ENCODE assay signal across 10 mouse cellular contexts in genomic region chr10:18107471-18107870, GRCm38 (mm10). TPM values are rescaled to one million over a fixed set of nuclear protein-coding genes. Genes with fewer than 3 reads are reported as not detected.
DNase-seq lines count a peak whose midpoint lies in the region; ATAC-seq and TF ChIP-seq lines count a peak whose summit lies in the region.
"Had no signal": no experiment of that assay in that cellular context is flagged by ENCODE, and none has a peak within 500 bp of the region (broad histone marks: within the 10 kb centered on the region; RNA-seq: fewer than 3 reads in every experiment).

No protein-coding gene starts in this region.

- H3K9me3 ChIP-seq in hindbrain, postnatal 0 days (ENCODE audit: low read length): no peaks in the 10 kb centered on the region
- H3K9me3 ChIP-seq in hindbrain, embryonic 16.5 days (ENCODE audit: control insufficient read depth, low read length): no peaks in the 10 kb centered on the region
- no peaks in the 10 kb centered on the region for H3K9me3 ChIP-seq in stomach, postnatal 0 days (ENCODE audit: control insufficient read depth, low read length)
- H3K9me3 ChIP-seq: embryonic facial prominence, embryonic 13.5 days; limb, embryonic 13.5 days had no signal

- TF ChIP-seq CTCF in hindbrain, postnatal 0 days (IDR thresholded peaks at IDR 0.05; ENCODE audit: low read depth): peak; percentile 56
- TF ChIP-seq CTCF in stomach, postnatal 0 days (IDR thresholded peaks at IDR 0.05; ENCODE audit: low read depth): peak; percentile 70

- TF ChIP-seq EP300 in stomach, postnatal 0 days (optimal IDR thresholded peaks at IDR 0.05): no peak

- DNase-seq in hindbrain, postnatal 0 days (ENCODE audit: low spot score): peak; percentile 32
- peak; percentile 15 for DNase-seq in thymus, postnatal 0 days (ENCODE audit: low spot score)
- DNase-seq in thymus, postnatal 10 days (ENCODE audit: low spot score in 2 of 2): no peak
- DNase-seq in R1 (ENCODE audit: low read depth, low spot score): peak; percentile 45
- no peak for DNase-seq in stomach, postnatal 0 days (ENCODE audit: low spot score)
- no peak for DNase-seq in urinary bladder, postnatal 25 days (ENCODE audit: low spot score)
- DNase-seq: thymus, adult 2 months had no signal

- no peak overlapping the region for H3K4me3 ChIP-seq in hindbrain, postnatal 0 days (ENCODE audit: low read length)
- H3K4me3 ChIP-seq in hindbrain, embryonic 16.5 days (ENCODE audit: low read length): no peak overlapping the region
- no peak overlapping the region for H3K4me3 ChIP-seq in stomach, postnatal 0 days (ENCODE audit: low read depth, low read length)
- H3K4me3 ChIP-seq: embryonic facial prominence, embryonic 13.5 days; limb, embryonic 13.5 days had no signal

- 77% methylated on average over 5 of the region's 5 CpGs for WGBS in hindbrain, postnatal 0 days
- WGBS in hindbrain, embryonic 16.5 days: 77% methylated on average over 5 of the region's 5 CpGs
- 72% methylated on average over 5 of the region's 5 CpGs for WGBS in stomach, postnatal 0 days

- no peaks in the 10 kb centered on the region for H3K27me3 ChIP-seq in hindbrain, postnatal 0 days (ENCODE audit: insufficient read depth, low read length)
- H3K27me3 ChIP-seq in hindbrain, embryonic 16.5 days (replicated peaks; ENCODE audit: control insufficient read depth, insufficient read depth, low read length): no peaks in the 10 kb centered on the region
- H3K27me3 ChIP-seq in stomach, postnatal 0 days (ENCODE audit: control insufficient read depth, insufficient read depth, low read length): no peaks in the 10 kb centered on the region
- H3K27me3 ChIP-seq: embryonic facial prominence, embryonic 13.5 days; limb, embryonic 13.5 days had no signal

- peaks cover 10% of the 10 kb centered on the region for H3K36me3 ChIP-seq in hindbrain, postnatal 0 days (ENCODE audit: insufficient read depth, low read length)
- H3K36me3 ChIP-seq in hindbrain, embryonic 16.5 days (ENCODE audit: control insufficient read depth, insufficient read depth, low read length): peaks cover 15% of the 10 kb centered on the region; the same call in 1 of the 2 replicates
- H3K36me3 ChIP-seq in stomach, postnatal 0 days (ENCODE audit: control insufficient read depth, insufficient read depth, low read length): no peaks in the 10 kb centered on the region

- no peak overlapping the region for H3K27ac ChIP-seq in hindbrain, postnatal 0 days
- no peak overlapping the region for H3K27ac ChIP-seq in hindbrain, embryonic 16.5 days (ENCODE audit: low read depth, low read length)
- no peak overlapping the region for H3K27ac ChIP-seq in stomach, postnatal 0 days (replicated peaks)
- H3K27ac ChIP-seq: embryonic facial prominence, embryonic 13.5 days; limb, embryonic 13.5 days had no signal

- 0 out of 2 replicates have a peak, but pooled peaks have one; percentile 53 for ATAC-seq in hindbrain, postnatal 0 days
- no peak for ATAC-seq in hindbrain, embryonic 16.5 days
- no peak for ATAC-seq in stomach, postnatal 0 days (ENCODE audit: low FRiP score, low TSS enrichment)

- H3K9ac ChIP-seq in hindbrain, postnatal 0 days (replicated peaks; ENCODE audit: low read length): no peak overlapping the region
- H3K9ac ChIP-seq in hindbrain, embryonic 16.5 days (ENCODE audit: low read depth, low read length): no peak overlapping the region
- no peak overlapping the region for H3K9ac ChIP-seq in stomach, postnatal 0 days (ENCODE audit: low read length)
- H3K9ac ChIP-seq: embryonic facial prominence, embryonic 13.5 days; limb, embryonic 13.5 days had no signal

- no peaks in the 10 kb centered on the region for H3K4me1 ChIP-seq in hindbrain, postnatal 0 days (ENCODE audit: insufficient read depth, low read length)
- no peaks in the 10 kb centered on the region for H3K4me1 ChIP-seq in hindbrain, embryonic 16.5 days (ENCODE audit: control insufficient read depth, insufficient read depth, low read depth, low read length)
- no peaks in the 10 kb centered on the region for H3K4me1 ChIP-seq in stomach, postnatal 0 days (replicated peaks; ENCODE audit: control insufficient read depth, insufficient read depth)
- H3K4me1 ChIP-seq: embryonic facial prominence, embryonic 13.5 days had no signal

- no peak overlapping the region for H3K4me2 ChIP-seq in hindbrain, postnatal 0 days (ENCODE audit: low read depth, low read length)
- H3K4me2 ChIP-seq in hindbrain, embryonic 16.5 days (ENCODE audit: low read length): no peak overlapping the region
- no peak overlapping the region for H3K4me2 ChIP-seq in stomach, postnatal 0 days (replicated peaks; ENCODE audit: low read depth)
- H3K4me2 ChIP-seq: embryonic facial prominence, embryonic 13.5 days; limb, embryonic 13.5 days had no signal

RNA-seq across cellular contexts. Expression of gene Reps1, which starts 51.8 kb away (rescaled TPM):
- 64.9 and 69.5 TPM in 2 replicates for total RNA-seq in hindbrain, postnatal 0 days (2014; rRNA removed)
- polyA plus RNA-seq in hindbrain, postnatal 0 days (2015; fragmentation: Nextera tagmentation; extraction: Ambion mirVana): 20.6 and 21.1 TPM in 2 replicates
- polyA plus RNA-seq in hindbrain, embryonic 16.5 days (2015; fragmentation: Nextera tagmentation; extraction: Ambion mirVana): 11.7 and 15.2 TPM in 2 replicates
- 20.2 and 24.0 TPM in 2 replicates for polyA plus RNA-seq in thymus, postnatal 0 days (2015; fragmentation: Nextera tagmentation; extraction: Ambion mirVana)
- 10.6 and 12.9 TPM in 2 replicates for polyA plus RNA-seq in stomach, postnatal 0 days (2015; fragmentation: Nextera tagmentation; extraction: Ambion mirVana)

Comparison
In these comparisons a context has a peak if more than half of its experiments do, and no peak if none do; other contexts are left out.
1. DNase-seq: peak in hindbrain, postnatal 0 days (single experiment), thymus, postnatal 0 days (single experiment) and R1 (single experiment); none in thymus, postnatal 10 days (0 of 2), stomach, postnatal 0 days (single experiment) and urinary bladder, postnatal 25 days (single experiment).